Mouse (Mus musculus) right cerebral cortex, adult 18-20 months (tissue): ENCODE data around the gene Rbp4.
A peak's percentile ranks its signal among the peaks of the same experiment; 100 is the strongest.

Experiments
- DNase-seq: peaks from one replicate; pipeline ENCODE4 v3.0.0; 2022; ENCODE audit warnings: mixed read lengths

The Rbp4 gene

GRCm38 (mm10) chr19:38089358-38089757 is 35.7 kb downstream of the Rbp4 start:
- DNase-seq: no peak

DNA sequence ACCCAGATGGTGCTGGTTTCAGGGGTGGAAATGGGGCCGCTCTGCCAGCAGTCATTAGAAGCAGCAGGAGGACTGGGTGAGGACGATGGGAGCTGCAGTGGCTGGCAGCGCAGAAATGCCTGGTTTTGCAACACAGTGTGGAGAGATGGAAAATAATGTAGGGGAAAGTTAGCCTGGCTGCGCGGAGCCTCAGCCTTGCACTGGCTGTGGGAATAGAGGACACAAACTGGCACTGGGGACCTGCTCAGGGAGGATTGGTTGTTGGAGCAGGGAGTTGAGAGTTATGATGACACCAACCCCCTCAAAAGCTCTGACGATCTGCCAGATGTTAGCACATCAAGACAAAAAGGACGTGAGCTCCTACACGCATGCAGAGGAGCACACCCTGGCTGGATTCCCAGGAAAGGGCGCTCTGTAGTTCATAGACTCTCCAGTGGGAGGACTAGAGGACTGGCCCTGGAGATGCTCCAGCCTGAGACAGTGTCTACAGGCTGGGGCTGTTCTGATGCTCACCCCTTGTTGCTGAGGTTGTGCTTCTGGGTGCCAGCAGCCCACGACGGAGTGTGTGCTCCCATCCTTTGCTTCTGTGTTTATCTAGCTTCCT is 38.0 kb downstream of the Rbp4 start:
- DNase-seq: peak; percentile 14

GRCm38 (mm10) chr19:38085841-38086240 is 39.2 kb downstream of the Rbp4 start:
- DNase-seq: no peak

GRCm38 (mm10) chr19:38082931-38083525 is 42.1 kb downstream of the Rbp4 start:
- no peak for DNase-seq

DNA sequence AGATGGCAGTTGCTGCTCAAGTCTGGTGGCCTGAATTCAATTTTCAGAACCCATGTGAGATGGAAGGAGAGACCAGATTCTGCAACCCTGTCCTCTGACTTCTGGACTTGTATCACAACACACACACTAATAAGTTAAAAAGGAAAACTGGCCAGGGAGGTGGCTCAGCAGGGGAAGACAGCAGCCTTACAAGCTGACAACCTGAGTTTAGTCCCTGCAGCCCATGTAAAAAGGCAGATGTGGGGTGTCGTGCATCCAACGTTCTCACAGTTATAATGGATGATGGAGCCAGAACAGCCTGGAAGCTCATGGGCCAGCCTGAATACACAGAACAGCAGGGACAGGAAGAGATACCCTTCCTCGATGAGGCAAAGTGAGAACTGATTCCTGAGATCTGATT is 43.7 kb downstream of the Rbp4 start:
- no peak for DNase-seq

GRCm38 (mm10) chr19:38077851-38078540 is 47.1 kb downstream of the Rbp4 start:
- DNase-seq: no peak

DNA sequence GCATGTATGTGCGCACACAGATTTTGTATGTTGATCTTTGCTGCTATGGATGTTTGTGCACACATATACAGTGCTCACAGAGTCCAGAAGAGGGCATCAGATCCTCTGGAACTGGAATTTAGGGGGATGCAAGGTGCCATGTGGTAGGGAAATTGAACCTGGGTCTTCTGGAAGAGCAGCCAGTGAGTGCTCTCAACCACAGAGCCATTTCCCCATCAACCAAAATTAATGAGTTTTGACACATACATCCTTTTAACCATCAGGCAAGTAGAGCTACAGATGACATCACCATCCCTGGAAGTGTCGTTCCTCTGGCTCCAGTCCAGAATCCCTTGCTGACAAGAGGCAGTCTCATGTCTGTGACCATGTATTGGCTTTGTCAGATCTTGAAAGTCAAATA is 48.8 kb downstream of the Rbp4 start:
- DNase-seq: no peak

DNA sequence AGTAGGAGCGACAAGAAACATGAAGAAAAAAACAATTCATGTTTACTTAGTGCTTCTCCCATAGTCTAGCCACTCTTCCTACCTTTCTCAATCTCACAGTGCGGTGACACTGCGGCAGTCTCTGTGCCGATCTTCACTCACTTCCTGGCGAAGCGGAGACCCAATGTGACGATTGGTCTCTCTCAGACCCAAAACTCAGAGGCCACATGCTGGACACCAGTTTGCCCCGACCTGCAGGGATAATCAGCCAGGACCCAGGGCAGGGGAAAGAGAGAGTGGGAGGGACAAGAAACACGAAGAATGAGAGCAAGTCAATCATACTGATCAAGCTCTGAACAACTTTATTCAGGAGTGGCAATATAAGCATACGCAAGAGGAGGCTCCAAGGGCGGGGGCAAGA is 50.0 kb downstream of the Rbp4 start:
- DNase-seq: no peak

- DNase-seq: no peak
These were observed 51.9 kb downstream of the Rbp4 start for GRCm38 (mm10) chr19:38073226-38073625.
